Mouse (Mus musculus) forelimb bud, embryonic 11.5 days (tissue): ENCODE results near the gene Hmg20b.

ENCODE experiments used
- DNase-seq: peaks from one replicate; pipeline ENCODE4 v3.0.0-alpha.2; 2012; ENCODE audit warnings: low read depth, low spot score

Gene Hmg20b

GRCm38 (mm10) chr10:81305663-81306062 lies 44.6 kb downstream of the Hmg20b start:
- DNase-seq: no peak

- DNase-seq: peak; percentile 30
Measured at GRCm38 (mm10) chr10:81304597-81305238, 45.6 kb downstream of the Hmg20b start.

- DNase-seq: no peak
Measured at GRCm38 (mm10) chr10:81303761-81304160, 46.5 kb downstream of the Hmg20b start.

- no peak for DNase-seq
Measured at GRCm38 (mm10) chr10:81303258-81303657, 47.0 kb downstream of the Hmg20b start.

- no peak for DNase-seq
Measured at GRCm38 (mm10) chr10:81302781-81303218, 47.5 kb downstream of the Hmg20b start.

GRCm38 (mm10) chr10:81302288-81302687 lies 48.0 kb downstream of the Hmg20b start:
- DNase-seq: no peak

GRCm38 (mm10) chr10:81301321-81301720 lies 49.0 kb downstream of the Hmg20b start:
- DNase-seq: no peak

- DNase-seq: no peak
Measured at GRCm38 (mm10) chr10:81300352-81300907, 49.9 kb downstream of the Hmg20b start.

GRCm38 (mm10) chr10:81299585-81300351 lies 50.5 kb downstream of the Hmg20b start:
- no peak for DNase-seq

- no peak for DNase-seq
Measured at GRCm38 (mm10) chr10:81298369-81299100, 51.7 kb downstream of the Hmg20b start.

GRCm38 (mm10) chr10:81297845-81298244 lies 52.4 kb downstream of the Hmg20b start:
- DNase-seq: no peak

GRCm38 (mm10) chr10:81297246-81297645 lies 53.0 kb downstream of the Hmg20b start:
- no peak for DNase-seq
